Mouse (Mus musculus) spleen, postnatal 4 days (tissue): Measurements from ENCODE around the gene Cdh23.

Experiments used
- DNase-seq, 2 experiments: peaks; one replicate each; pipeline ENCODE4 v3.0.0; 2022; ENCODE audit warnings: low spot score in 2 of 2

Gene Cdh23

DNA sequence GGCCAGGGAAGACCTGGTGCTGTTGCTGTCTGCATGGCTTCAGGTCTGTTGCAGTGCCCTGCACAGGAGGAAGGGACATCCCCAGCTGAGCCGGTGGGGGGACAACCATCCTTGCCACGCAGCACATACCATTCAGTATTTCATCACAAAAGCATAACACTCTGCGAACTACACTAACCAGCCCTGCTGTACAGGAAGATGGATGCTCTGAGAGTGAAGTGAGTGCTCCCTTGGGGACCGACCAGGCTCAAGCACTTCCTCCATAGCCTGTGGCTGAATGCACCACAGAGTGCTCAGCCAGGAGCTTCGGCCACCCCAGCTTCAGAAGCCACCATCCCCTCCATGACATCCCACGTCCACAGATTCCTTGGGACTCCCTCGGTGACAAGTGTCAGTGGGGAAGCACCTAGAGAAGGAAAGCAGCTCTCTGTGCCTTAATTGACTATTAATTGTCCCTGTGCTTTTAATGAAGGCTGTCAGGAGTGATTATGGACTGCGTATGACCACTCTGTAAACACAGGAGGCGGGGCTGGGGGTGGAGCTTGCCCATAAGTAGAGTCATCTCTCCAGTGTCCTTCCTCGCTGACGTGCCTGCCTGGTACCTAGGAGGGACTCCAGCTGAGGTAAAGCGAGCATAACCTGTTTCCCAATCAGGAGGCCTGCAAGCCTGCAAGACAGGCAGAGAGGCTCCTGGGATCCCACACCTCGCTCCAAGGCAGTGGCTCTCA is 60.6 kb downstream of the Cdh23 start:
- DNase-seq, result no peak

DNA sequence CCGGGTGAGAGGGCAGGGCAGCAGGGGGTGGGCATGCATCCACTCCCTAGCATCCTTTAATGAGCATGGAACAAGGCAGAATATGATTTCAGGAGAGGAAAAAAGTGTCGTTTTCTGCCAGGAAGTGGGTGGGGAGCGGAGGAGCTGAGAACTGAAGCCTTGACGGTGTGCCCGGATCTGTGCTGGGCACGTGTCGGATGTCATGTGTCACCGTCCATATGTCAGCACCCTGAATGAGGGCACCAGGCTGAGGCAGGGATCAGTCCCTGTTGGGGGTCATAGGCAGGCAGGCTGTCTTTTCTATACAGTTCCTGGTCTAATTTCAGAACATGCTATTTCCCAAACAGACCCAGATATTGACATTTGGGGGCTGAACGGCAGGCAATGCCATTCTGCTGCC is 61.9 kb downstream of the Cdh23 start:
- DNase-seq, result no peak

DNA sequence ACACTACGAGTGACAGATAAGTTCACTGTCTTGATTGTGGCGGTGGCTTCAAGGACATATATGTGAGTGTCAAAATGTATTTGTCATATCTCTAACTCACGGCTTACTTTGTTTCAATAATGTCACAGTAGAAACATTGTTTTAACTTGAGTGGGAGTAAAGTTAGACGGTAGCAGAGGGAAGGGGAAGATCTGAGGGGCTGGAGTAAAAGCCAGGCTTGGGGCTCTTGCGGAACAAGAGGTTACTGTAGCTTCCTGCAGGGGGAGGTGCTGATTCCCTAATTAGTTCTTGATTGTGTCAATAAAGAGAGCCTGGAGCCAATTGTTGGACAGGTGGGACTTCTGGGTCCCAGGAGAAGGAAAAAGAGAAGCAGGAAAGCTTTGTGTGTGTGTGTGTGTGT is 70.2 kb downstream of the Cdh23 start:
- no peak for DNase-seq

DNA sequence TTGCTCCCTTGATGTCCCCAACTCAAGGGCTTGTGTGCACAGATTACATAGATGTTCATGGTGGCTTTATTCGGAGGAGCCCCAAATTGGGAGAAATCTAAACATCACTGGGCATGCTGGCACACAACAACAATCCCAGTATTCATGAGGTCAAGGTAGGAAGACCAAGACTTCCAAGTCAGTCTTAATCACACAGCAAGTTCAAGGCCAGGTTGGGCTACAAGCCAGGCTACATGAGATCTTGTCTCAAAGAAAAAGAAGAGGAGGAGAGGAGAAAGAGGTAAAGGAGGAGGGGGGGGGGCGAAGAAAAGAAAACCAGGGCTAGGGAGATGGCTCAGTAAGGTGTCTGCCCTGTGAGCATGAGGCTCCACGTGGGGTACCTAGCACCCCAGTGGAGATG is 70.8 kb downstream of the Cdh23 start:
- no peak for DNase-seq

DNA sequence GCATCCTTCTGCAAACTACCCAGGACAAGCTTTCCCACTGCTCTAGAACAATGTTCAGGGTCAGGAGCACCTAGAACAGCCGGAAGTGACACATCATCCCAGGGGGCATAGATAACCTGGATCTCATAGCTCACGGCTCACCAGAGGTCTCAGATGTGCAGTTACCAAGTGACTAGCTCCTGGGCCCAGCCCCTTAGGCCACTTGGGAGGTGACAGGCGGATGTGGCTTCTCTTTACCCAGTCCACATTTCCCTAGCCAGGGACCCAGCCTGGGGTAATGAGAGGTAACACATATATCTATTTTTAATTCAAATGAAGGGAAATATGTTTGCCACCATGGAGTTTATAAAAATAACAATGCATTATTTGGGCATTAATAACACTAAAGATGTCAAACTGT is 71.3 kb downstream of the Cdh23 start:
- no peak for DNase-seq

DNA sequence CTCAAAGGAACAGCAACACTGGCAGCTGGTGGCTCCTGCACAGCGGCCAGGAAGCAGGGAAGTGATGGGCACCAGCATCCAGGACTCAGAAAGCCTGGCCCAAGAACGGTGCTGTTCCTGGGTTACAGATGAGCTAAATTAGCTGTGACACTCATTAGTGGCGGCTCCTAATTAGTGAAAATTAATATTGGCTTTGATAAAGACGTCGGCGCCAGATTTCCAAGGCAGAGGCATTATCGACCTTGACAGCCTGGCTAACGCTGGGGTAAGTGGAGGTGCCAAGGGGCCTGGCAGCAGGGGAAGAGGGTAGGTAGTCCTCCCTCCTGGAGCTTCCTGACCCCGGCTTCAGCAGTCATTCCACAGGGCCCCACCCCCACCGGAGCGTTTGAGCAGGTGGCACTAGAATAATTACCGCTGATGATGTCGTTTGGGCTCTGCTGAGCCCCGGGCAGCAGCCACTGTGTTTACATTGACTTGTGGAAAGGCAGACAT is 72.0 kb downstream of the Cdh23 start:
- no peak for DNase-seq

DNA sequence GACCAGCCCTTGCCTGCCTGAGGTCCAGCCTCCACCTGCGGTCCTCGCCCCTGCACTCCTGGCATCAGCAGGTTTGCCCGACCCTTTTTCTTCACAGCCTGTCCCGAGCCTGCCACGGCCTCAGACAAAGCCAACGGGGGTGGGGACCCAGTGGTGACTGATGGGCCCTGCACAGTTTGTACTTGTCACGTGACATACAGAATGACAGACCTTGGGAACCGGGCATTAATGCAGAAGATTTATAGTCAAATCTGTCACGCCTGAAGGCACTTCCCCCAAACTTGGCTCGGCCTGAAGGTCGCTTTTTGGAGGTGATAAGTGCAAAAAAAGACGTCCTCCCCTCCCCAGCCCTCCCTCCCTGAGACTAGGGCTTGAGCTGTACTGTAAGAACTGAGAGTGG is 73.5 kb downstream of the Cdh23 start:
- DNase-seq, result no peak

DNA sequence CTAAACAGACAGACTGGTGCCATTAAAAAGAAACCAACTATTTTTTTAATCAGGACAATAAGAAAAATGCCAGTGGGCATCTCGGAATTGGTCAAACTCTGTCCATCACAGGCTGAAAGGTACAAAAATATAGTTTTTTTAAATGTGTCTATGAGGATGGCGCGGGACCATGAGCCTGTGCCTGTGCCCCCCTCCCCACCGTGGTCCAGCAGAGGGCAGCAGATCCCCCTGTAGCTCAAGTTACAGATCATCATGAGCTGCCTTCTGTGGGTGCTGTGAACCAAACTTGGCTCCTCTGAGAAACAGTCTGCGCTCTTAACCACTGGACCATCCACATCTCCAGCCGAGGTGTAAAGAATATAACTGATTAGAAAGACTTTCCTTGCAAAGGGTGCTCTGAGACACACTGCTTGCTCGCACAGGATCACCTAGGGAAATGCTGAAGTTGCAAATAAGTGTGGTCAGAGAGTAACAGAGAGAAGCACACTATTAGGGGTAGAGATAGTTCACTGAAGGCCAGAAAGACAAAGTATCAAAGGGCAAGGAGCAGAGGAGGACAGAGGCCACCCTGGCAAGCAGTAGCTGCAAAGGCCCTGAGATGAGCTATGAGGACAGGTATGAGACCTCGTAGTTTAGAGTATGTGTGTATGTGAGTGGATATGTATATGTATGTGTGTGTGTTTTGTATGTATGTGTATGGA is 74.7 kb downstream of the Cdh23 start:
- no peak for DNase-seq

DNA sequence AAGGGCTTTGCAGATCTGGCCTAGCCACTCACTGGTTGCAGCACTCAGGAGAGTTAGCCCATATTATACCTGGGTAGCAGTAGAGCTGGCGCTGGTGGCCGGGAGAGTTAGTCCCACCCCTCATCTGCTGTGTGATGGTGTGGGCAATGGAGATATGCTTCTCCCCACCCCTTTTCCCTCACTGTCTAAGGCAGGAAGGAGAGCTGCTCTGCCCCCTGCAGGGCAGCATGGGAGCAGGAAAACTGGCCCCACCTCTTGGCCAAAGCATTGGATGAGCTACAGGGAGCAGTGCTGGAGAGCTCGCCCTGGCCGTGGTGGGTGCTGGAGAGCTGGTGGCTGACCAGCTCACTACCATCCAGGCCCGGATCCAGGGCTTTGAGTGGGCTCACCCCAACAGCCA is 80.4 kb downstream of the Cdh23 start:
- DNase-seq, result no peak

DNA sequence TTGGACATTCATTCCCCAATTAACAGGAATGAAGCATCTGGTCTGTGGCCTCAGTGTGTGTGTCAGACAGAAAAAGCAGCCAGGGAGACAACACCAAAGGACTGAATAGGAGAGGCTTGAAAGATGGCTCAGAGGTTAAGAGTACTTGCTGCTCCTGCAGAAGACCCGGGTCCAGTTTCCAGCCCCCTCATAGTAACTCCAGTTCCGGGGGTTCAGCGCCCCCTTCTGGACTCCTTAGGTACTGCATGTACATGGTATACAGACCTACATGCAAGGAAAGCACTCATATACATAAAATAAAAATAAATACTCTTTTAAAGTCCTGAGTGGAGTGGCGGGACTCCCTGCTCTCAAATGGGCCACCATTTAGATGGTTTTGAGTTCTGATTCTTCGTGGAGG is 83.4 kb downstream of the Cdh23 start:
- peak; percentile 37 to 78 for DNase-seq

DNA sequence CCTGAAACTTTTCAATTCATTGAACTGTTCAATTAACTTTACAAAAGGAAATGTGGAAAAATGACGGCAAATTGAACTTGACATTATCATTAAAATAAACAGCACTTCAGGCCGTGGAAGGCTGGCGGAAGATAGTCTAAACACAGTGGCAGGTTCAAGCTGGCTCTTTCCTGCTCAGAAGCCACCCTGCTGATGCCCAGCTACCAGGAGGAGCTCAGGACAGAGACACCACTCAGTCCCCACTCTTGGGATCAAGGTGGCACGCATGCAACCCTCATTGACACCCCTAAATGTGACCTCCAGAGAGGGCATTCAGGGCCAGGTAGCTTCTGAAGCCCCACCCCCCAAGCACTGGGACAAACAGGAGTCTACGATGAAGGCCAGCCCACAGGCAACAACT is 89.1 kb downstream of the Cdh23 start:
- no peak for DNase-seq

DNA sequence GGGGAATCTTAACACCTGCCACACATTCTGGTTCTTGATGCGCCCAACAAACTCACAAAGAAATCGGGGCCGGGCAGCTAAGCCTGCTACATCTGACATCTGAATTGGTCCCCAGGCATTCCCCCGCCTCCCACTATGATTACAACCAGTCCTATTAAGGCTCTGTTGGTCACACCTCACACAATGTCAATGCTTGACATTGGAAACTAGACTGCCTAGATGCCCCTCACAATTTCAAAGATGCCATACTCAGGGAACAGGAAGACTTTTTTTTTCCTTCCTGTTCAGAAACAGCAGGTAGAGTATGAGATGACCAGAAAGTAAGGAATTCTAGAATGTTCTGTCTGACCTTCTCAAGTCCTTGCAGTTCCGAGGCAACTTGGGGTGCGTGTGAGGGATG is 89.6 kb downstream of the Cdh23 start:
- no peak for DNase-seq

DNA sequence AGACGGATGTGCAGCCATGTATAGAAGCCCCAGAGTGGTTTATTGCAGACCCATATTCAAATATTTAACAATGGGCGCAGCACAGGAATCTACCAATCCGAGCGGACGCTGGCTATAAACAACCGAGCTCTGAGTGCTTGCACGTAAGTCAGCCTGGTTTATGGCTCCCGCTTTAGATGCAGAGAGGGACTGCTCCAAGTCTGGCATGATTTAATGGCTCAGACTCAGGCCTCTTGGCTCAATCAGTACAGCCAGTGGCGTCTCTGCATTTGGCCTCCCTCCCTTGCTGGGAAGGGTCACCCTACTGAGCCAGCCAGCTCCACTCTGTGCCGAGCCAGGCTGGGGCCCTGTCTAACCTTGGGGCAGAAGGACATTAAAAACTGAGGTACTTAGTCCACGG is 94.1 kb downstream of the Cdh23 start:
- DNase-seq, result no peak

DNA sequence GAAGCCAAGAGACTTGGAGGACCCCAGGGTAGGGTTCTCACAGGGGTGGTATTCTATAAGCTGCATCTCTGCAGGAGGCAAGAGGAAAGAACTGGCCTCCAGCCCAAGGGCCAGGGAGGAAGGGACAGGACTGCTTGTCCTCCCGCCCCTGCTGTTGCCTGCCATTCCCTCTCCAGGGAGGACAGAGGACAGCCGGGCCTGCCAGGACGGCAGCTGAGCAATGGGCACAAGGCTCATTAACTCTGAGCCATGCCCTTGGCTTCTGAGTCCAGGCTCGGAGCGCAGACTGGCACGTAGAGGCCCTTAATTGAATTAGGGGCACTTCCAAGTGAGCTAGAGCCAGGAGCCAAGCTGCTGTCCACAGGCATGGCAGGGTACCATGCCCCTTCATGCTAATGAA is 101.1 kb downstream of the Cdh23 start:
- DNase-seq, result no peak

DNA sequence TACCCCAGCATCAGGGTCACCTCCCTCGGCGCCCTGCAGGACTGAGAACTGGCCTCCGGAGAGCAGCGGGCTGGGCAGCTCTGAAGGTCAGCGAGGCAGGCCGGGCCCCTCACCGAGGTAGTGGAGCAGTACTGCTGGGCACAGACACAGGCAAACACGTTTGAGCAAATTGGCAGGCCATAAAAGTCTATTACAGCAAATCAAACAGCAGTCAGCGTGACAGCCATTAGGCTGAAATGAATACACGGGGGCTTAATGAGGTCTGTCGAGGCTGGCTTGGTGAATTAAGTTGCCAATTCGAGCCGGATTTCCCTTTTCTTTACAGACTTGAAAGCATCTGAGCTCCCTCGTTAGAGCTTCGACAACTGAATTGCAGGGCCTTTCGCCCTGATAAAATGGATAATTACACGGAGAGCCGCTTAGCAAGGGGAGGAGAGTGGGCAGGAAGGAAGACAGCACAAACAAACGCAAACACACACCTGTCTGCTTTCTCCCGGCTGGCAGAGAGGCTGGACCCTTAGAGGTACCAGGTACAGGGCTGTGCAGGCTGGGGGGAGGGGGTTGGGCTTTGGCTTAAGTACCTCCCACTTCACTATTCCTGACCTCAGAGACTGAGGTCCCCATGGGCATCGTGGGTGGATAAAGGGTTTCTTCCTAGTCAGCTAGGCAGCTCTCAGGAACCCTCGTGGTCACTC is 103.3 kb downstream of the Cdh23 start:
- no peak for DNase-seq

DNA sequence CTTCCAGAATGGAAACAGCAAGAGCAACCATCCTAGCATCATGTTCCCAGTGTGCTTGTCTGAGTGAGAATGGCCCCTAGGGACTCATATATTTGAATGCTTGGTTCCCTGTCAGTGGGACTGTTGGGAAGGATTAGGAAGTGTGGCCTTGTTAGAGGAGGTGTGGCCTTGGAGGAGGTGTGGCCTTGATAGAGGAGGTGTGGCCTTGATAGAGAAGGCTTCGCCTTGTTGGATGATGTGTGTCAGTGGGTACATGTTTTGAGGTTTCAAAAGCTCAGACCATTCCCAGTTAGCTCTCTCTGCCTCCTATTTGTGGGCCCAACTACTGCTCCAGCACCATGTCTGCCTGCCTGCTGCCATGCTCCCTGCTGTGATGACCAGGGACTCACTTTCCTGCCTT is 105.0 kb downstream of the Cdh23 start:
- no peak for DNase-seq

DNA sequence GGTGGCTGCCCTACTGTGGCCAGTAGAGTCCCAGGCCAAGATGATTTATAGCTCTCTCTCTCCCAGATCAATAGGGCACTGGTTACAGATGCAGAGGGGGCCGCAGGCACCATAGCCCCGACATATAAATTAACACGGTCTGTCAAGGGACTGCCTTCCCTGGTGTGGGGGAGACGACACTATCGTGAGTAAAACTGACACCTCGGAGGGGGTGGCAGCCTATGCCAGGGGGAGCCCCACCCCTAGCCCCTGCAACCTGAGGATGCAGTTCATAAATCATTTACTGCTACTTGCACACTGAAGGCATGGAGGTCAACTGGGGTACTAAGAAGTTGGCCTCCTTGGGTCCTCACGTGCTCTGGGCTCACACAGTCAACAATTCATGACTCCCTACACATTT is 106.0 kb downstream of the Cdh23 start:
- no peak for DNase-seq

DNA sequence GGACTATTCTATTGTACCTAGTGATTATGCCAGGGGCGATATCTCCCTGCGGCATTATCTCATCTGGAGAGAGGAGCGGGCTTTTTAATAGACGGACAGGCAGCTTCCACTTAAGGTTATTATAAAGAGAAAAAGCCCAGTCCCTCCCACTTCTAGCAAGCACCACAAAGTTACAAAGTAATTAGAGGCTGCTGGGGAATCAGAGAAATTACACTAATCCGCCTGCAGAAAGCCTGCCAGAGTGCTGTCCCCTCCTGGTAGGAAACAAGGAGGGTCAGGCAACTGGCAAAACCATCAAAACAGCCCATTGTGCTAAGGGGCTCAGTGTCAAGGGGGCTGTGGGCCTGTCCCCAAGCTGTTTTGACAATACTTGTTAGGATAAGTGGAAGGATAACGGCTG is 110.6 kb downstream of the Cdh23 start:
- DNase-seq, result no peak

DNA sequence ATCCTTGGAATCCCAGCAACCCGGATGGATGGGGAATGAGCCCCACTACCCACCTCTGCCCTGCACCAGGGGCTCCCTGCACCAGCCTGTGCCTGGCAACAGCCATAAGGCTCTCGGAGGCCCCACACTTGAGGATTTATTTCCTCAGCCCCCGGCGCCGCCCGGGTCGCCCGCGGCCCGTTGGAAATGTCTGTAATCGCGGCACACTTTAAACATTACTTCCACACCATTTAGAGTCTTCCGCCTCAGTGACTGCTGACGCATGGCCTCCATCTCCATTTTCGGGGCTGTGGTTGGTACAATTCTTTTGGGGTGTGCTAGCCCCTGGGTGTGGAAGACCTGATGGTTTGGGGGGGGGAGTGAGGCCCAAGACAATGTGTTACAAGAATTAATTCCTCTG is 113.3 kb downstream of the Cdh23 start:
- no peak for DNase-seq

DNA sequence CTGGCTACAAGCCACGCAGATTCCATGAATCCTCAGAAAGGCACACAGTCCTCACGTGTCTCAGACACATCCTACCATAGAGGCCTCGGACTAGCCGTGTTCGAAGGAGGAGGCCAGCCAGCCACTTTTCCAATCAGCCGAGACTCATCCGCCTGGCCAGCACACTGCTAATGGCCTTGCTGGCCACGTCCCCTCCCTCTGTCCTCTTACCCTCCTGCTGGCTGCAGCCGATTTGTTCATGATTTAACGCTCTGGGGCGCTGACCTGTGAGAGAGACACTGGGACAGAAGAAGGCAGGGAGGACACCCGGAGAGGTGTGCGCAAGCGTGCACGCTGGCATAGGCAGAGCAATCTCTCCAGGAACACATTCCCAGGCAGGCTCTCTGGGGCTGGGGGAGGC is 115.6 kb downstream of the Cdh23 start:
- no peak for DNase-seq

DNA sequence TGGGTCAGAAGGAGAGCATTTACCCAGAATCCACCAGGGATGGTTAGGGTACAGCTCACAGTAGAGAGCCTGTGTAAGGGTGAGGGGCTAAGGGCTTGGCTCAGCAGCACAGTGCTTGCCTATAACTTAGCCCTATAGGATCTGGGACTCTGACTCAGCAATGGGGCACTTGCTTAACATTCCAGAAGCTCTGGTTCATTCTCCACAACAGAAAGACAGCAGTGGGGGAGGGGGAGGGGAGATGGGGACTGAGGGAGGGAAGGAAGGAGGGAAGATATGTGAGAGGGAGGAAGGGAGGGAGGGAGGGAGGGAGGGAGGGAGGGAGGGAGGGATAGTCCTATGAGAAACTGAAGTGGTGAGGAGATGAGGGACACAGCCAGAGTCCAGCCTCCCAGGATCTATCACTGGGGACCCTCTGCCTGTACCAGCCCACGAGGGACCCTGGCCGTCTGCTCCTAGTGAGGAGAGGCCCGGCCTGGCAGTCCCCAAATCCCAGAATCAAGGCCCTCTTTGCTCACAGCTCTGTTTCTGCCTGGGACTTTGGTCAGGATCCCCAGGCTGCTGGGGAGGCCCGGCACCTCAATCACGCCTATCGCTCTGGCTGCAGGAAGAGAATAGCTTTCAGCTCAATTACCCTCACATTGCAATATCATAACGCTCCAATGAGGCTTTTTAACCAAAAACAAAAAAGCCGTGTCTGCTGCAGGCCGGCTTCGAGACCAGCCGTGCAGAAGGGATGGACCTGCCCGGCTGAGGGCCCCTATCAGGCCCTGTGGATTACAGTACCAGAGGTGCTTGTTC is 117.4 kb downstream of the Cdh23 start:
- no peak for DNase-seq
